In the genomic region with DNA sequence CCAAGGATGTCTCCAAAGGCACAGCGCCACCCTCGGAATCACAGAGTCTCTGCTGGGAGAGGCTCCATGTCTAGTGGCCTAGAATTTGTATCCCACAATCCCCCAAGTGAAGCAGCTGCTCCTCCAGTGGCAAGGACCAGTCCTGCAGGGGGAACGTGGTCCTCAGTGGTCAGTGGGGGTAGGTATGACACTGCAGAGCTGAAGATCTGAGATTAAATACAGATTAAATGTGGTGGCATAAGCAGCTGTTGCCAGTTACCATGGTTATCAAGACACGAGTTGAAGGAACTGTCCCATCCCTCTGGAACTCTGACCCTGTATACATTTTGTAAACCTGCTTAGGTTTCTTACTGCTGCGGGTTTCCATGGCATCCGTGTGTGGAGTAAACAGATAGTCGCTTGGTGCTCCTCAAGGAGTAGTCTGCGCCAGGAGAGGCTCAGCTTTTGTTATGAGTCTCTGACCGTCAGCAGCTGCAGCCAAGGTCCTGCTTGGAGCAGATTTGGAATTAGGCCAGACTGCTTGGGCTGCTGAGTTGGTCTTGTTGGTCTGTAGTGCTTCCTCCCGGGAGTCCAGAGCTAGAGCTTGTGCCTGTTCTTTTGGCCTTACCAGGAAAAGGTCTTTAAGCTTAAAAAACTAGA, we compare ENCODE assay signal across 8 mouse cellular contexts. TPM values are rescaled to one million over a fixed set of nuclear protein-coding genes. Genes with fewer than 3 reads are reported as not detected.
DNase-seq lines count a peak whose midpoint lies in the region; ATAC-seq and TF ChIP-seq lines count a peak whose summit lies in the region.

No protein-coding gene starts in this region.

- peak; percentile 62 for ATAC-seq in intestine, embryonic 16.5 days

- peak; percentile 26 for DNase-seq in cerebellum, adult 11-12 months
- DNase-seq in cerebellum, adult 9-10 months: no peak
- peak; percentile 20 to 50 for DNase-seq in lung, adult 18-20 months
- no peak for DNase-seq in lung, adult 2 months
- peak; percentile 63 for DNase-seq in retina, postnatal 1 day
- no peak for DNase-seq in spleen, adult 12 weeks (ENCODE audit: low spot score)
- DNase-seq in embryo, embryonic 11 days: no peak

- H3K9me3 ChIP-seq in intestine, embryonic 16.5 days (ENCODE audit: control insufficient read depth, low read length): no peaks in the 10 kb centered on the region

- H3K9ac ChIP-seq in intestine, embryonic 16.5 days (ENCODE audit: low read depth, low read length): no peak overlapping the region

- no peak for TF ChIP-seq POLR2A in lung, adult 2 months (IDR thresholded peaks at IDR 0.05; ENCODE audit: borderline replicate concordance, extremely low read depth, low read depth, low read length)

- 38% methylated on average over 10 of the region's 10 CpGs for WGBS in lung, adult 2 months
- WGBS in intestine, embryonic 16.5 days: 53% methylated on average over 10 of the region's 10 CpGs

- 0 out of 2 replicates have a peak, but pooled peaks cover 2% of the 10 kb centered on the region for H3K4me1 ChIP-seq in lung, adult 2 months (ENCODE audit: control insufficient read depth, insufficient read depth, low read length)
- H3K4me1 ChIP-seq in intestine, embryonic 16.5 days (ENCODE audit: control insufficient read depth, insufficient read depth, low read length): no peaks in the 10 kb centered on the region

- TF ChIP-seq CTCF in lung, adult 2 months (IDR thresholded peaks at IDR 0.05; ENCODE audit: insufficient read depth, low read length): no peak

- no peak overlapping the region for H3K4me3 ChIP-seq in lung, adult 2 months (replicated peaks; ENCODE audit: extremely low read depth, low read depth, low read length)
- H3K4me3 ChIP-seq in intestine, embryonic 16.5 days (ENCODE audit: low read length): no peak overlapping the region

- H3K36me3 ChIP-seq in intestine, embryonic 16.5 days (ENCODE audit: control insufficient read depth, insufficient read depth, low read length): peaks cover 3% of the 10 kb centered on the region

- H3K4me2 ChIP-seq in intestine, embryonic 16.5 days (ENCODE audit: low read depth, low read length): no peak overlapping the region

- H3K27ac ChIP-seq in intestine, embryonic 16.5 days (ENCODE audit: low read length): peak overlapping the region; percentile 55

- H3K27me3 ChIP-seq in intestine, embryonic 16.5 days (replicated peaks; ENCODE audit: control insufficient read depth, insufficient read depth, low read length): no peaks in the 10 kb centered on the region

RNA-seq across cellular contexts. Expression of a gene that starts 53.5 kb away (rescaled TPM):
- 58.8 and 106 TPM in 2 replicates for polyA plus RNA-seq in lung, adult 2 months (2012; rRNA removed)
- 7.7 and 9.9 TPM in 2 replicates for polyA plus RNA-seq in intestine, embryonic 16.5 days (2015; fragmentation: Nextera tagmentation; extraction: Ambion mirVana)

Comparison
In these comparisons a context has a peak if more than half of its experiments do, and no peak if none do; other contexts are left out.
1. DNase-seq: peak in cerebellum, adult 11-12 months (single experiment), lung, adult 18-20 months (2 of 2) and retina, postnatal 1 day (single experiment); none in cerebellum, adult 9-10 months (single experiment), lung, adult 2 months (single experiment), spleen, adult 12 weeks (single experiment) and embryo, embryonic 11 days (single experiment).